Mouse (Mus musculus): Measurements from ENCODE around the gene 2410004B18Rik. TPM values are rescaled to one million over a fixed set of nuclear protein-coding genes. Genes with fewer than 3 reads are reported as not detected.
"Not testable (repeated sequence)": the region's sequence is repeated elsewhere in the genome, so short reads cannot be mapped to it uniquely, and the experiment has no call there.

2410004B18Rik gene
- total RNA-seq, 2 experiments from 2014 or later = 51.5 to 56.8 TPM

DNA sequence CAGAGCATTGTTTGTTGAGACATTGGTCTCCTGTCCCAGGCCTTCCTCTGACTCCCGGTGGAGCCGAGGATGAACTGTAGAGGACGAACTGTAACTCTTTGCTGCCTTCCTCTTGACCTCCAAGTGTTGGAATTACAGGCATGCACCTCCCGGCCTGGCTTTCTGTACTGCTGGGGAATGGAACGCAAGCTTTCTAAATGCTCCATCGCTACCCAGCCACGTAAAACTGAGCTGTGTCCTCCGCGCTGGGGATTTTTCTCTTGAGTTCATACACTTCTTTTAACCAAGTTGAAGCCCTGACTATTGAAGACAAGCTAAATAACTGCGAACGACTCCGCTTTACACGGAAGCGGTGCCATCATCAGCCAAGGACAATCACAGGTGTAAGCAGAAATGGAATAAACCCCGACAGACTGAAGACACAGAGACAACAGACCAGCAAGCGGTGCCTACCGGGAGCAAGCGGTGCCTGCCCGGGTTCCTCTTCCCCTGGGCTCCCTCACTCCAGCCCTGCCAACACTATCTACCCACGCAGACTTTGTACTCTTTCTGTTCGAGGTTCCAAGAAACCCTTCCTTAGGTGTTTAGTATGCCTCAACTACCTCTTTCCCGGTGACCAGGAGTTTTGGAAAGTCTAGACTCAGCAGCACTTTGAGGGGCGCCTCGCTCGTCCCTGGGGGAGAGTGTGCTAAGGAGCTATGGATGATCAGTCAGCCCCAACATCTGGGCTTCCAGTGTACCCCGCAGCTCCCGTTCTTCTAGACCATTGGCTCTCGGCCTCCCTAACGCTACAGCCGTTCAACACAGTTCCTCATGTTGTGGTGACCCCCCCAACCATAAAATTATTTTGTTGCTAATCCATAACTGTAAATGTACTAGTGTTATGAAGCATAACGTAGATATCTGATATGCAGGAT is 25.5 kb downstream of the 2410004B18Rik start:
- no peak for DNase-seq
- intact Hi-C loops (cut with DNase I) = no loop called here

DNA sequence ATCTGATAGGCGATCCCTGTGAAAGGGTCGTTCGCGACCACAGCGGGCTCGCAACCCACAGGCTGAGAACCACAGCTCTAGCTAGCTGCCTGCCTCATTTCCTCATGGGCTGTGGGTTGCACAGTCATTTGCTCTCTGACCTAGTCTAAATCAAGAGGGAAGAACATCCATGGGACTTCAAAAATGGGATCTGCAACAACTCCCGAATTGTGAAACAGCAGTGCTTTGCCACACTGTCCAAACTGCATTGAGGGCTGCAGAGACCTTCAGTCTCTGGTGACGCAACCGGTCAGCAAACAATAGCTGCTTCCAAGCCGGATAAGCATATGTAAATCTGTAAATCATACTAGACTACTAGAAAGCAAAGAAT is 26.2 kb downstream of the 2410004B18Rik start:
- intact Hi-C loops (cut with DNase I) = no loop called here
- DNase-seq = no peak

DNA sequence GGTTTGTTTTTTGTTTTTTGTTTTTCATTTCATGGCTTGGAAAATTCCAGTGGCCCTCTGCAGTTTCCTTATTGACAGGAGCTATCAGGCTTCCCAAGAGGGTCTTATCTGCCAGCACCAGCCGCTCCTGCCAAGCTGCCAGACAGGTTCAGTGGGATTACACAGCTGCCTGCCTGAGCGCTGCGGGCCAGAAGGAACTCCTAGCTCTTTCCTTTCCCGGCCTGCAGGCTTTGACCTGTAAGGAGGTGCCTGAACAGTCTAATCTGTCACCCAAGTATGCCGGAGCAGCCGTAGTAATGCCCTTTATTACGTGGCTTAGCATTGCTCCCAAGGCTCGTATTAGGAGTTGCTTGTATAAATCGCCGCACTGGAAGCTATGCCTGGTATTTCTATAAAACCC is 26.7 kb downstream of the 2410004B18Rik start:
- intact Hi-C loops (cut with DNase I) = no loop called here
- no peak for DNase-seq

DNA sequence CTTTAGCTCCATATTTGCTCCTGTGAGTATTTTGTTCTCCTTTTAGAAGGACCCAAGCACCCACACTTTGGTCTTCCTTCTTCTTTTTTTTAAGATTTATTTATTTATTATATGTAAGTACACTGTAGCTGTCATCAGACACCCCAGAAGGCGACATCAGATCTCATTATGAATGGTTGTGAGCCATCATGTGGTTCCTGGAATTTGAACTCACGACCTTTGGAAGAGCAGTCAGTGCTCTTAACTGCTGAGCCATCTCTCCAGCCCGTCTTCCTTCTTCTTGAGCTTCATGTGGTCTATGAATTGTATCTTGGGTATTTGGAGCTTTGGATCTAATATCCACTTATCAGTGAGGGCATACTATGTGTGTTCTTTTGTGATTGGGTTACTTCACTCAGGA is 27.8 kb downstream of the 2410004B18Rik start:
- intact Hi-C loops (cut with DNase I) = not testable (repeated sequence)

DNA sequence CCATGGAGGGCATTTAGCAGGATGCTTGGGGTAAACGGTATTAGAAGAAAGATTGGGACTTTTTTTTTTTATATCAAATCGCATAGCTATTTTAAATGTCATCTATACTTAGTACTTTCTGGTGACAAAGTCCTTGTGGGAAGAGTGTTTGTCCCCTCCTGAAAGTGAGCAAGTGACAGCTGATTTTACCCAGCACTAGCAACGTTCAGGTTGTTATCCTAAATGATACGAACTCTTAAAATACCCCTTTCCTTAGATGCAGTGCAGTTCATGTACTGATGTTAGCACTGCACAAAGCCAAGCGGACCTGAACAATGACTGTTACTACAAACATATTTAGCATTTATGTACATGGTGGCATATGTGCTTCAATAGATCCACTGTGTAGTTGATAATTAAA is 29.0 kb downstream of the 2410004B18Rik start:
- intact Hi-C loops (cut with DNase I) = no loop called here
- no peak for DNase-seq

More for the DNA sequence above, 27.8 kb downstream of the 2410004B18Rik start:
- not testable (repeated sequence) for DNase-seq

DNA sequence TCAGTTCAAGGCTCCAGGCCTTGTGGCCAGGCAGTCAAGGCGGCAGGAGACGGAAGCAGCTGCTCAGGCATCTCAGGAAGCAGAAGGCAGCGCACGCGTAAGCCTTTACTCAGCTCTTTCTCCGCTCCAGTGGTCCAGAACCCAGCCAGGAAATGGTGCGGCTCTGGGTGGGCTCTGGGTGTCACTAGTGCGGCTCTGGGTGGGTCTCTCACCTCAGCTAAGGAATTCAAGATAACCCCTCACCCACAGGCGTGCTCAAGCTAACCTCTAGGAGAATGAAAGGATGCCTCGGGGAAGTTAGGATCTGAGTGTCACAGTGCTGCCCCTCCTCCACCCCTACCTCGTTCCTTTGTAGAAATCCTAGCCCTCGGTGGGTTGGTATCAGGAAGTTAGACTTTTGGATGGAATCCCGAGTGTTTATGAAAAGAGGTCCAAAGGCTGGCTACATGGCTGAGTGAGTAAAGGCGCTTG is 31.3 kb downstream of the 2410004B18Rik start:
- no peak for DNase-seq
- intact Hi-C loops (cut with DNase I) = no loop called here

DNA sequence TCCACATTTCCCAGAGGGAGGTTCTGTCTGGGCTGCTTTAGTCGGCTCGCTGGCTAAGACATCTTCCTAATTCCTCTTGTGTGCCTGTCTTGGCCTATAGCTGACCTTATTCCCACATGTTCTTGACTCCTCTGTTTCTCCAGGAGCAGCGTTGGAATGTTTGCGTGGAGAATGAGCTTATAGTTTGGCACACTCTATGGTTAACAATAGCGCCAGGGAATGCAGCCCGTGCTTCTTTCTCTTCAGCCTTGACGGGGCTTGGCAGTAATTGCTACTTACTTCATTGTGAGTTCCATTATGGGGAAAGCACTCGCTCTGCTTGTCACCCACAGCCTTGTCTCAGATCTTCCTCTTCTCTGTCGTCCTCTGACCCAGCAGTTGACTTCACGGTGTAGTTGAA is 33.7 kb downstream of the 2410004B18Rik start:
- DNase-seq = no peak
- intact Hi-C loops (cut with DNase I) = no loop called here

DNA sequence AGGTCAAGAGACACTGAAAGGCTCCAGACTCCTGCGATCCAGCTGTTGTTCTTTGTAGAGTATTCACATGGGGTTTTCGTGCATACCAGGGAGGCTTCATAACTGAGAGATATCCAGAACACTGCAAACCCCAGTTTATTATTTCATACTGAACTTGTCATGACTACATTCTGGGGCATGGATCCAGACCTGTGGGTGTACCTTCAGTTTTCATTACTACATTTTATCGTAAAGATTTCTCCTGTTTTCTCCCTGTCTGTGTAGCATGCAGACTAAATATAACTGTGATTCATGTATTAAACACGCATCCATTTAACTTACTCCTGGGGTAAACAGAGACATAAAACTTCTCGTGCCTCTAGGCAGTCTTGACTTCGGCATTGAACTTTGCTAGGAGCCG is 37.2 kb downstream of the 2410004B18Rik start:
- no peak for DNase-seq
- intact Hi-C loops (cut with DNase I) = no loop called here

DNA sequence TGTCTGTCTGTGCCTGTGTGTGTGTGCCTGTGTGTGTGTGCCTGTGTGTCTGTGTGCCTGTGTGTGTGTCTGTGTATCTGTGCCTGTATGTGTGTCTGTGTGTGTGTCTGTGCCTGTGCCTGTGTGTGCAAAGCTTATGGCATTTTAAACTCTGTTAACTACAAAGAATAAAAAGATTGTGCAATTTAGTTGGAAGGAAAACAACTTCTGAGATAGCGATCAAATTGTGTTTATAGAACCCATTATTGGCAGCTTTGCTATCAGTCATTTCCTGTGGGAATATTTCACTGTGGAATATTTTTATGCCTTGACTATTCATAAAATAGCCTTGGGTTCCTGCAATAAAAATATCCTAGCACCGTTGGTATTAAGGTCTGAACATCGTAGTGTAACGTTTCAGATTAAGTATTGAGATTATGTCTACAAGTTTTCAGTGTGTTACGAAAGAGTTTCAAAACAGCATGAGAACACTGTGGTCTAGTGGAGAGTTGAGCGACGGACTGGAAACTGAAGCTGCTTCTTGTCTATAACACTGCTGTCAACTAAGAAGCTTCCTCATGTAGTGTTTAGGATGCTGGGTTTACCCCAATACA is 47.6 kb downstream of the 2410004B18Rik start:
- intact Hi-C loops (cut with DNase I) = no loop called here
- no peak for DNase-seq

DNA sequence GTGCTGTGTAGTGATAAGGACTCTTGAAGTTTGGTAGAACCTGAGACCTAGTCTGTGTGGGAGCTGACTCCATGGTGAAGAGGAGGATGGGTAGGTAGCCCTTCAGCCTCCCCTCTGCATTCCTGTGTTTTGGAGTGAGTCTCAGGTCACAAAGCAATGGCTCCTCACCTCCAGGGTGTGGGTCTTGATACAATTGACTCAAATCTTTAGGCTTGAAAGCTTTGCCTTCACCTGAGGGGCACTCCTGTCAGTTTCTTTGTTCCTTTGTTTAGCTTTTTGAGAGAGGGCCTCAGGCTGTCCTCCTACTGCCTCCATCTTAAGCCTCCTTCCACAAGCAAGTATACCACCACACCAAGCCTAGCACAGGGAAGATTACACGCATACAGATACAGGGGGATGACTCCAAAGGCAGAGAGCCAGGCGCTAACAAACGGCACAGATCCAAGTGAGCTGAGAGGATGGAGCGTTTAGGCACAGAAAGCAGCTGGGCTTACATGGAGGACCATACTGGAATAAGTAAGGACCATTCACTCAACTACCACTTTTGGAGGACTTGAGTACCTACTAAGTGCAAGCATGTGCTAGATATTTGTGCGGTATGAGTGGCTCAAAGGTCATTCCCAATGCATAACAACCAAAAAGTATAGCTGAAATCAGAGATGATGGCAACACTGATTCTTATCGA is 48.6 kb downstream of the 2410004B18Rik start:
- intact Hi-C loops (cut with DNase I) = no loop called here
- no peak for DNase-seq

DNA sequence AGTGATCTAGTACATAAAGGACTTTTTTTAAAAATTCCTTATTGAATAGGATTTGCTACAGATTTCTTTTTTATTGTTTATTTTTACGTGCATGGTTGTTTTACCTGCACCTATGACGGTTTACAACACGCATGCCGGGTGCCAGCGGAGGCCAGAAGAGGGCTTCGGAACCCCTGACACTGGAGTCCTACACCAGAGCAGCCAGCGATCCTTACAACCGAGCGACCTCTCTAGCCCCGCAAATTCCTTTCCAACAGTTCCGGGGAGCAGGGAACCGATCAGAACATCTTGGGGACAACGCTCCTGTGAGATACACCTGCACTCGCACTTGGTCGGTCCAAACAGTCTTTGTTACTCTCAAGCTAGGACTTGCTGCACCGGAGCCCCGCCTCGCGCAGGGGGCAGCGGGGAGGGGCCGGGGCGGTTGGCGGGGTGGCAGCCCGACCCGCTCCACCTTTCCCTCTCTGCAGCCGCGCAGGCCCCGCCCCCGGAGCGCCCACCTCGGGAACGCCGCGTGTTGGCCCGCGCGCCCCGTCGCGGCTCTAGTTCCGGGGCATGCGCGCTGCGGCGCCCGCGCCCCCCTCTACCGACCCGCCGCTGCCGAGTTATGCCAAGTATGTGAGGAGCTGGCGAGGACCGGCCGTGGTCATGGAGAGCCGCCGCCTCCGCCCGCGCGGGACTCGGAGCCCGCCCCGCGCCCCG is 49.6 kb downstream of the 2410004B18Rik start, which contains the start of gene Syde2:
TSS of gene Syde2 (plus strand) at position 603 of the 702 bp plus-strand sequence.
- intact Hi-C loops (cut with DNase I) = no loop called here

DNA sequence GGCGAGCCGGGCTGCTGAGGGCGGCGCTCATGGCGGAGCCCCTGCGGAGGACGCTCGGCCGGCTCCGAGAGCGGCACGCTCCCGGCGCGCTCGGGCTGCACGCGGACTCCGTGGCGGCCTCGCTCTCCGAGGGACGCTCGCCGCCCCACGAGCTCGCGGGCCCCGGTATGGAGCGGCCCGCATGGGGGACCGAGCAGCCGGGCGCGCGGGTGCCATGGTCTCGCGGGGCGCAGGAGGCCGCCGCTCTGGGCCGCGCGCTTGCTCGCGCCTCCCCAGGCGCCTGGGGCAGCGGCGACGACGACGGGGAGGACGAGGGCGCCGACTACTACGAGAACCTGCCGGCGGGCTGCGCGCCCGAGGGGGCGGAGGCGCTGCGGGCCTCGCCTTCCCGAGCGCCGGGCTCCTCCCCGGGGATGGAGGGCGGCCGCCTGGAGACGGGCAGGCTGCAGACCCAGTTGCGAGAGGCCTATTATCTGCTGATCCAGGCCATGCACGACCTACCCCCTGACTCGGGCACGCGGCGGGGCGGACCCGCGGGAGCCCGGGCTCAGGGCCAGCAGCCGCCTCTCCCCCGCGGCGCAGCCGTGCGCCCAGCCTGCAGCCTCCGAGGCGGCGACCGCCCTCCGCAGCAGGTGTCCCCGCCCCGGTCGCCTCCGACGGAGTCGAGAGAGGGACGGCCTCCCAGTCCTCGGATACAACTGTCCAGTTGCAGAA is 50.3 kb downstream of the 2410004B18Rik start:
- DNase-seq = peak; percentile 44
- intact Hi-C loops (cut with DNase I) = no loop called here

More for the DNA sequence above, 49.6 kb downstream of the 2410004B18Rik start, which contains the start of gene Syde2:
- peak; percentile 66 for DNase-seq

DNA sequence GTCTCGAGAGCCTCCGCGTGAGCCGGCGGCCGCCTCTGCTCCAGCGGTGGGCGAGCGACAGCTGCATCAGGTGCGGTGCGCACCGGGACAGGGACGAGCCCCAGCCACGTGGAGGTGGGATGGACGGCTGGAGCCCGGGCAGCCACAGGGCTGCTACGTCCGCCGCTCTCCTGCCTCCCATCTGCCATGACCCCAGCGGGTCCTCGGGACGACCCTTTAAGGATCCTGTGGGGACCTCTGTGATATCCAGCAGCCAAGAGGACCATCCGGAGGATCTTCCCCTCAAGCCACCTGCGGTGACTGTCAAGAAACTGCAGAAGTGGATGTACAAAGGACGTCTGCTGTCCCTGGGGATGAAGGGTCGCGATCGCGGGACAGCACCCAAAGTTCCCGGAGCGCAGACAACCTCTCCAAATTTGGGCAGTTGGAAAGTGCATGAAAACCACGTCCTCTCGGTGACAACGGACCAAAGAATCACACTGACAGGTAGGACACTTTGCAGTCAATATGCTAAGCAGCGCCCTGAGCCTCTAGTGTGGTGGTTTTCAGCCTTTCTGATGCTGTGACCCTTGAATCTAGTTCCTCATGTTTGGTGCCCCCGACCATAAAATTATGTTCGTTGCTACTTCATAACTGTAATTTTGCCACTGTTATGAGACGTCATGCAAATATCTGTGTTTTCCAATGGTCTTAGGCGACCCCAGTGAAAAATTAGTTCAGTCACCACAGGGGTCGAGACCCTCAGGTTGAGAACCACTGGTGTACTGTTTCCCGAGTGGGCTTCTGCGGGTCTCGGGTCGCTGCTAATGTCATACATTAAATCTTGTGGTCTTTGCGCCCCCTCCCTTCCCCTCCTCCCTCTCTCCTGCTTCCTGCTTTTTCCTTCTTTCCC is 51.1 kb downstream of the 2410004B18Rik start:
- intact Hi-C loops (cut with DNase I) = no loop called here
- DNase-seq = no peak

DNA sequence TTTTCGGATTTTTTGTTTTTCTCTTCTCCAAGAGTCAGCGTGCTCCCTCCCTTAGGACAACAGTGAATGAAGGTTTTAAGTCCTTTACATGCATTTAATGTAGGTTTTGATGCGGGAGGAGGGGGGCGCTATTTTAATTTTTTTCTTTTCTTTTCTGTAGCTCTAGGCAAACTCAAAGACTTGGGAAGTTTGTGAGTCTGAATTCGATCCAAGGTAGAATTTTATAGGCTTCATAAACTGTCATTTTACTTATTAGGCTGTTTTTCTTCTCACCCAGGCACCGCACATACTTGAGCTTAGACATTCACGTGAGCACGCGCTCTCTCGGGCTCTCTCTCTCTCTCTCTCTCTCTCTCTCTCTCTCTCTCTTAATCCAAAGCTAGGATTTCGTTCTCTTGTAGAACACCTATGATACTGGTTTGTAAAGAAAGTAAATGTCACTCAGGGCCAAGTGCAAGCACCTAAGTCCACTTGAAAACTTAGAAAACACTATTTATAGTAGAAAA is 51.8 kb downstream of the 2410004B18Rik start:
- intact Hi-C loops (cut with DNase I) = no loop called here
- DNase-seq = no peak

DNA sequence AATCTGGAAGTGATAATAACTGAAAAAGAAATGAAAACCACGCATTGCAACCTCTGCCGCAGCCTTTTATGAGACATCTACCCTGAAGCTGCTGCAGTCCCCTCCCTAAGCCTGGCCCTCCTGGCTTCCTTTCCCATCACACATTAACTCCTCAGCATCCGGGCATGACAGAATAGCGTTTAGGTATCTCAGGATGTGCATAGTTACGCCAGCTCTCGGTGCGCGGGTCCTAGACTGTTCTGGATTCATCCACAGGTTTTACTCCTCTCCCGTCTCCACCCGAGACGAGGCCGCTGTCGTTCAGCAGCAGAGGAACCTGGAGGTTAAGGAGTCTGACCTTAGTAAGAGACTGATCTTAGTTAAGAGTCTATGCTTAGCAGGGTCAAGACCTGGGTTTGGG is 53.3 kb downstream of the 2410004B18Rik start:
- intact Hi-C loops (cut with DNase I) = no loop called here
- DNase-seq = no peak

DNA sequence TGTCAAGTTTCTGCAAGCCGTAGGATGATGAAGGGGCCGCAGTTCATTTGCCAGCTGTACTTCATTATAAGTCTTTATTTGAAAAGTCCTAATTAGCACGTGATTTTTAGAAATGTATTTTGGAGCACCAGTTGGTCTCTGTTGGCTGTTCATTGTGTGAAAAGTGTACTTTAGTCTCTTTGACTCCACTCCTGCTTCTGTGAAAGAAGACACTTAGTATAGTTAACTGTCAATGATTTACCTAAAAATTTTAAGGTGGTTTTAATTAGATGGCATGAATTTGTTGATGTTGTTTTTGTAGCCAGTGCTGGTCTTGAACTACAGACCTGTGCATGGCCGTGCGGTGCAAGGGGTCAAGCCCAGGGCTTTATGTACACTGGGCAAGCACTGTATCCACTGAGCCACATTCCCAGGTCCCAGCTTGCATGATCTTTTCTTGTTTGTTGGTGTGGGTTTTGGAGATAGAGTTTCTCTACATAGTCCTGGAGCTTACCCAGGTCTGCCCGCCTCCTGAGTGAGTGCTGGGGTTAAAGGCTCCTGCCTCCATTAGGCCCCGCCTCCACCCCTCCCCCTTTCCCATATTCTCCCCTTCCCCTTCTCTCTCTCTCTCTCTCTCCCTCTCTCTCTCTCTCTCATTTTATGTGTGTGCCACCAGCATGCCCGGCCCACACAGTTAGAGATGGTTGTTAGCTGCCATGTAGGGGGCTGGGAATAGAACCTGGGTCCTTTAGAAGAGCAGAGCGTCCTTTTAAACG is 54.3 kb downstream of the 2410004B18Rik start:
- no peak for DNase-seq
- intact Hi-C loops (cut with DNase I) = no loop called here

DNA sequence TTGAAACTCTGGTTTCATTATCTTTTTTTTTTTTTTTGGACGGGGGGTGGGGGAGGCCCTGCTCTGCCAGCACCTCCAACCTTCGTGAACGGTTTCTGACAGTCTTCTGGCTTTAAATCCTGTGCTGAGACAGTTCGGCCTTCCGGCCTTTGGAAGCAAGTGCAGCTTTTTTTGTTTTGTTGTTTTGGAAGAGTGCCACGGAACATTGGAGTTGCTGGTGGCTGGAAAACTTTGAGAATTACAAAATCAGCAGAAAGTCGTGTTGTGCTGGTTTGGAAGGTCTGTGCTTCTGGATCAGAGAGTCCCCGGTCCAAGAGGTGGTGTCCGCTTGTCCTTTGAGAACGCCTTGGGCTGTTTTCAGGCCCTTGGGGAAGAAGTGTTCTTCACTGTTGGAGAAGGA is 55.0 kb downstream of the 2410004B18Rik start:
- intact Hi-C loops (cut with DNase I) = no loop called here
- no peak for DNase-seq
